Mouse (Mus musculus): ENCODE data around the gene Itpkb.

GRCm38 (mm10) chr1:180420496-180421164, 90.3 kb downstream of the Itpkb start:
- TF ChIP-seq CTCF (IDR thresholded peaks at IDR 0.05; ENCODE audit: extremely low read depth, insufficient read depth, low read length) (no peak), POLR2A (IDR thresholded peaks at IDR 0.05; ENCODE audit: extremely low read depth, insufficient read depth, low read length) (no peak)

All from cortical plate, adult 2 months (tissue).